Mouse (Mus musculus) ES-Bruce4 (cell line): ENCODE data around the gene Syngap1.

Source experiments
- CTCF ChIP-seq: IDR thresholded peaks from one replicate; pipeline ENCODE4 v1.8.1; 2011; ENCODE audit warnings: low read depth, low read length
- EP300 ChIP-seq: IDR thresholded peaks from 2 replicates; pipeline ENCODE4 v1.6.1; 2011; ENCODE audit warnings: low read depth, low read length; ENCODE audit not compliant: insufficient read depth

GRCm38 (mm10) chr17:26953201-26953600 lies 12.1 kb downstream of the Syngap1 start:
- no peak for TF ChIP-seq EP300
- no peak for TF ChIP-seq CTCF
